Mouse (Mus musculus): Measurements from ENCODE around the gene Irs3.
A peak's percentile ranks its signal among the peaks of the same experiment; 100 is the strongest.

The Irs3 gene

GRCm38 (mm10) chr5:137654746-137655145 lies 9.2 kb upstream of the Irs3 start:
- DNase-seq, result no peak

GRCm38 (mm10) chr5:137653366-137653765 lies 7.9 kb upstream of the Irs3 start:
- DNase-seq, result no peak

DNA sequence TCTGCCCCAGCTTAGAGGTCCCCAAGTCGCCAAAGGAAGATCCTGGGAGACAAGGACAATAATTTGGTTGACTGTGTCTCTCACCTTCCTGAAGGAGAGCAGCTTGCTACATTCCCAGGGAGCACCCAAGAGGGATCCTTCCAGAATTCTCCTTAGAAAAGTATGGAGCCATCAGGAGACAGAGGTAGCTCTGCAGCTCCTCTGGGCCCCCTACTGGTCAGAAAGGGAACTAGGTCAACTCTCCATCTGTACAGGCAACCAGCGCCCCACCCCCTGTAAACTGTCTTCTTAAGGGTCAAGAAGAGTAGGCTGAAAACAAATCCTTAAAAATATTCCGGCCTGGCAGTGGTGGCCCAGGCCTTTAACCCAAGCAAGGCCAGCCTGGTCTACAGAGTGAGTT lies 7.0 kb upstream of the Irs3 start:
- peak; percentile 72 for DNase-seq

GRCm38 (mm10) chr5:137649669-137650571 lies 4.4 kb upstream of the Irs3 start:
- no peak for DNase-seq

DNA sequence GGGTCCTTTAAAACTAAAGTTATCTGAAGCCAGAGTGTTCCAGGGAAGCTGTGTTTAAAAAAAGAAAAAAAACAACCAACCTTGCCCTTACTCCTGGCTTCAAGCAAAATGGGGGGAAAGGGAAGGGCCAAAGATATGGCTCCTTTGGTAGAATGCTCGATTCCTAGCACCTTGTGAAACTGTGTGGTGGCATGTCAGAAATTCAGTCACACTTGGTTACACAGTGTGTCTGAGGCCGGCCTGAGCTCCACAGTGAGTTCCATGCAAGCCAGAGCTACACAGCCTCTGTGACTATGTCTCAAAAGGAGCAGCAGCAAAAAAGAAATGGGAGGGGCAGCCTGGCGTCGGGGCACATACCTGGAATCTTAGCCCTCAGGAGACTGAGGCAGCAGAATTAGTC lies 3.7 kb upstream of the Irs3 start:
- no peak for DNase-seq

DNA sequence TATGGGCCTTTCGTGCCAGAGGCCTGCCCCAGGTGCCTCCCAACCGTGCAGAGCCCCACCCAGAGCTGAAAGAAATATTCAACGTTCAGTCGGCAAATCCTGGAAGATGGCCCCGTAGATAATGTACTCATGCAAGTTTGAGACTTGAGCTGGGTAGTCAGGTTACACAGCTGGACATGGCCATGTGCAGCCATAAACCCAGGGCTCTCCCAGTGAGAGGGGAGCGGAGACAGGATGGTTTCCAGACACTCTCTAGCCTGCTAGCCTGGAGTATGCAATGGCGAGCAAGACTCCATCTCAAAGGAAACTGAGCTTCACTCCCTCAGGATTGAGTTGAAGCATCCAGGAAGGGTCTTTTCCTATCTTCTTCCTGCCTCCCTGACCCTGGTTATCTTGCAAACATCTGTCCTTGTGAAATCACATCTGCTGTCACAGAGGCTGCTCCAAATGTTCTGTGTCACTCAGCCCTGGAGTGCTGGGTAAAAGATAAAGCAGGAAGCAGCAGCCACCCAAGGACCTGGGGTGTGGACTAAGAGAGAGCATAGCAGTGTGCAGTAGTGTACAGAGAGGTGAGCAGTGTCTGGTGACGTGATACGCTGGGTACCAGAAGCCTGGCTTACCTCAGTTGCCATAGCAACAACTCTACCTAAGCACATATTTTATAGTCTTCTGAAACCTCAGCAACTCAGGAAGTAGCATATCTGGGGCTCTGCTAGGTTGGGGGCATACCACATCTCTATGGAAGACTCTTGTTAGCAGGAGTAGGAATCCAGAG lies 2.5 kb upstream of the Irs3 start:
- DNase-seq, result no peak

DNA sequence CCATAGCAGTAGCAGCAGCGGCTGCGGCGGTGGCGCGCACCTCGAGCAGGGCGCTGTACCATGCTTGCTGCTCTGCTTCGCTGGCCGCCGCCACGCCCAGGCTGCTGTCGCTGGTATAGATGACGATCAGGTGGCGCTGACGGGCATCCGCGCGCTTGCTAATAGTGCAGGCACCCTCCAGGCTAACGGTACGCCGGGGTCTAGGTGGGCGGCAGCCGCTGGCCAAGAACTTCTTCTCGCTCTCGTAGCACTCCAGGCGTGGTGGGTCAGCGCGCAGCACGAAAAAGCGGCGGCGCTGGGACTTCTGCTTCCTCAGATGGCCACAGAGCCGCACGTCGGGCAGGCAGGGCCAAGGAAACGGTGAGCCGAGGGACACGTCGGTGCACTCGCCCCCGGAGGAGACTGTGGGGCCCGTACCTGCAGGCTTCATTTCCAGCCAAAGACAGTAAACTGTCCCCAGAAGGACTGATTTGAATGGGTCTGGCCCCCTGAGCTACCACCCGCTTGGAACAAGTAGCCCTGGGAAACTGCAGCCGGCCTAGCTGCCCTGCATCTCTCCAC lies 343 bp downstream of the Irs3 start:
- no peak for DNase-seq

- DNase-seq, result no peak
These were observed 1.0 kb downstream of the Irs3 start for GRCm38 (mm10) chr5:137644484-137644883.

- DNase-seq, result no peak
These were observed 2.6 kb downstream of the Irs3 start for GRCm38 (mm10) chr5:137642886-137643285.

DNA sequence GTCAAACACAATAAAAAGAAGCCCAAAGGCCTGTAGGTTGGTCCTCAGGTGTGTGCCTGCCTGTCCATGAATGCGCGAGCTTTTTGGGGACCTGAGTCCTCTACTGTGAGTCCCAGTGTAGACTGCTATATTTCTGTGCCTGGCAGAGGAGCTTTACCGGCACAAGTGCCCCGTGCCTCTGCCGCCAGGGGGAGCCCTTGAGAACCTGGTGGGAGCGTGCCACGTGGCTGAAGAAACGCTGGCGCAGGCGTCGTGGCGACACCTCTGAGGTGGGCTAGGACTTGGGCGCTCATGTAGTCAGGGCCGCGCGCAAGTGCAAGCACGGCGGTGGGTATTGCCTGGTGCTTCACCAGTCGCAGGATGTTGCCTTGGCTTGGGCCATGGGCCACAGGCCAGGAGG lies 4.5 kb downstream of the Irs3 start, which contains the start of gene Sap25:
Gene Sap25, plus strand, starts transcription at position 281 of the 400 bp plus-strand sequence.
- peak; percentile 47 for DNase-seq

GRCm38 (mm10) chr5:137639472-137639871 lies 6.0 kb downstream of the Irs3 start:
- DNase-seq, result no peak

DNA sequence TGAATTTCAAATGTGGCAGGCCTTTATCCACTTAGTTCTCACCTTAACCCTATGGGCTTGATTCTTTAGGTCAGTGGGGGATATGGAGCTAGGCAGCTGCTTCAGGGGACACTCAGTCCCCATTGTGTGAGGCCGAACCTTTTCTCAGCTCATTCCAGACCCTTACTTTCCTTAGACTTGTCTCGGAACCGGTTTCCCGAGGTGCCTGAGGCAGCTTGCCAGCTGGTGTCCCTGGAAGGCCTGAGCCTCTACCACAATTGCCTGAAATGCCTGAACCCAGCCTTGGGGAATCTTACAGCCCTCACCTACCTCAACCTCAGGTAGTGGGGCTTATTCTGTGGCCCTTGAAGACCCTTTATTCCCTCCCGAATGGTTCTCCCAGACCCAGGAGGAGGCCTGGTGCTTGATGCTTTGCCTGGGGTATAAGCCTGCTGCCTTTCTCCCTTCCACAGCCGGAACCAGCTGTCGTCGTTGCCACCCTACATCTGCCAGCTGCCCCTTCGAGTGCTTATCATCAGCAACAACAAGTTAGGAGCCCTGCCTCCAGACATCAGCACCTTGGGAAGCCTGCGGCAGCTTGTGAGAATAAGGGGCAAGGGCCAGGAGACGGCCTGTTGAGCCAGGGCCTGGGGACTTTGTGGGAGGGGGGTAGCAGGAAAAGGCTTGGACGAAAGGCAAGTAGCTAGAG lies 12.0 kb downstream of the Irs3 start:
- DNase-seq, result no peak

DNA sequence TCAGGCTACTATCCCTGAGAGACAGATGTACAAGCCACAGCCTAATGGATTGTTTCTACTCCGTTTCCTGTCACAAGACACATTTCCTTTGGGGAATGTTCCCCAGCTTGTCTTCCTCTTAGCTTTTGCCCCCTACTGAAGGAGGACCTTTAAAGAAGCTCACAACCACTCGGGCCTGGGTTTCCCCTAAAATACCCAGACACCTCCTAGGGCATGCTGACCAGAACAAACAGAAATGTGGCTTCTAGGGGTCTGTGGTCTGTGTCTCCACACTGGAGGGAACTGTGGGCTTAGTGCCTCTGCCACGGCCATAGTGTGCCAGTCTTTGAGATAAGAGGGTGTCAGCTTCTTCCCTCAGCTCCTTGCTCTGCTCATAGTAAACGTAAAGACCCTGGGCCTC lies 13.9 kb downstream of the Irs3 start:
- no peak for DNase-seq

DNA sequence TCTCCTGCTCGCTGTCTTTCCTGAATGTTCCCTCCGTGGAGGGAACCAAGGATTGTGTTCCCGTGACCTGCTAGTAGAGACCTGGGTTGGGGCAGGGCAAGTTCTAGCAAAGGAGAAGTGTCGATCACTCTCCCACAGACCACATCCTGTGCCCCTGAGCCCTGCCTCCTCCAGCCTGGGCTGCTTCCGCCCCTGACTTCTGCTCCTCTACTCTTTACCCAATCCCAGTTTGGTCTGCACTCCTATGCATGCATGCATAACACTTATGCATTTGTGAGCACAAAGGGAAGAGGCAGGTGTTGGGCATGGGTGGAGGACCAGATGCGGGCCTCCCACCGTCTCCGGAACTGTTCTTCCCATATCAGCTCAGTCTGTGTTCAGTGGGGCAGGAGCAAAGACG lies 14.3 kb downstream of the Irs3 start:
- no peak for DNase-seq

GRCm38 (mm10) chr5:137630602-137631001 lies 14.9 kb downstream of the Irs3 start:
- peak; percentile 70 for DNase-seq

- peak; percentile 78 for DNase-seq
These were observed 15.5 kb downstream of the Irs3 start for GRCm38 (mm10) chr5:137629906-137630545.

DNA sequence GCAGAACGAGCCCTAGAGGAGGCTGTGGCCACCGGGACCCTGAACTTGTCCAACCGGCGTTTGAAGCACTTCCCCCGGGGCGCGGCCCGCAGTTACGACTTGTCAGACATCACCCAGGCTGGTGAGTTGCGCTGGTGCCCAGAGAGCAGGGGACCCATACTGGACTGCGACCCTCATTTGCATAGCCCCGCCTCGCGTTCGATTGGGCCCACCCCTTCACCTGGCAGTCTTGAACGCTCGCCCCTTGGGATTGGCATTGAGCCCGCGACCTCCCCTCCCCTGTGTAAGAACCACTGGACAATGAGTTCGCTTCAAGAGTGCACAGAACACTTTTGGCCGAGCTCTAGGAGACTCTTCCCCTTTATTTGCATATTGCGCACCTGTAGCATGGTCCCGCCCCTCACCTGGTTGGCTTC lies 16.2 kb downstream of the Irs3 start:
- peak; percentile 86 for DNase-seq

- peak; percentile 100 for DNase-seq
These were observed 16.8 kb downstream of the Irs3 start, which contains the start of the genes Fbxo24, Lrch4 and Gm20605 for GRCm38 (mm10) chr5:137628498-137629305. Fbxo24 (minus strand) TSS chr5:137629002. Lrch4 (plus strand) TSS chr5:137629121. Gm20605 (plus strand) TSS chr5:137629175.

DNA sequence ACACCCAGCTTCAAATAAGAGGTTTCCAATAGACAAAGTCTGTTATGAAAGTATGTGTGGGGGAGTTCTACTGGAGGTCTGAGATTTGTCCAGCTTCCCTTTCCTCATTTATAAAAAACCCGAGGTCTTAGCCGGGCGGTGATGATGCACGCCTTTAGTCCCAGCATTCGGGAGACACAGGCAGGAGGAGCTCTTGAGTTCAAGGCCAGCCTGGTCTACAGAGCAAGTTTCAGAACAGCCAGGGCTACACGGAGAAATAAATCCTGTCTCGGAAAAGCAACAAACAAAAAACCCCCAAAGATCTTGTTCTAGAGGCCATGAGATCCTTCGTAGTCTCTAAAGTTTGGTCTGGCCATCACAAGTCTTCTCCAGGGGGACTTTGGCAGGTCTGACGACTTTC lies 17.5 kb downstream of the Irs3 start:
- DNase-seq, result peak; percentile 53

GRCm38 (mm10) chr5:137623937-137624530 lies 21.5 kb downstream of the Irs3 start:
- DNase-seq, result no peak

GRCm38 (mm10) chr5:137615347-137615746 lies 30.2 kb downstream of the Irs3 start:
- no peak for DNase-seq
